Mouse (Mus musculus) erythroid progenitor cell, adult 5-6 weeks (primary cell): ENCODE data around the gene Wfdc5. TPM values are rescaled to one million over a fixed set of nuclear protein-coding genes. Genes with fewer than 3 reads are reported as not detected.

ENCODE experiments used
- ATAC-seq: replicated peaks from 2 replicates; pipeline ENCODE4 v1.8.0; 2016; ENCODE audit warnings: moderate number of reproducible peaks, mild to moderate bottlenecking, moderate TSS enrichment, inconsistent platforms; ENCODE audit not compliant: poor library complexity, low FRiP score, severe bottlenecking
- total RNA-seq, 2 experiments: library from RNA; stranded (forward) in 1 of 2; stranded (reverse) in 1 of 2; fragments of 150-400 nt in 1 of 2; fragments of 186-747, 209-891 nt in 1 of 2; gene quantifications; 2 replicates each; pipeline versions ENCODE4 v1.2.3 to v1.2.4; 2015 to 2017; ENCODE audit warnings: low replicate concordance in 2 of 2

Wfdc5 gene
- total RNA-seq, 2 experiments from 2014 or later, result not detected

DNA sequence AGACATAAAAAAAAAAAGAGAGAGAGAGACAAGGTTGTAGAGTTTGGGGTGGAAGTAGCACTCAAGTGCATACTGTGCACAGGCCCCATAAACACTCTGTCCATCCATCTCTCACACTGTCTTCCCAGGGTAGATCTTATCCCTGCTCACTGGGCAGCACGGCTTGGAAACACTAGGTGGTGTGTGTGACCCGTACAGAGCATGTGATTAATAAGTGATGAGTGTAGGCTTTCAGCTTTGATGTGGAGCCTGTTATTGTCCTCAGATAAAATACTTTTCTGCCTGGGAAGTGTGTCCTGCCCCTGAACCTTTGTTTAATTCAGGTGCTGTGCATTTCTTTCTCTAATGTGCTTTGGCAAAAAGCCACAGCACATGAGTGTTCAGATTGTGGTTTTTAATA lies 46.1 kb downstream of the Wfdc5 start:
- no peak for ATAC-seq

DNA sequence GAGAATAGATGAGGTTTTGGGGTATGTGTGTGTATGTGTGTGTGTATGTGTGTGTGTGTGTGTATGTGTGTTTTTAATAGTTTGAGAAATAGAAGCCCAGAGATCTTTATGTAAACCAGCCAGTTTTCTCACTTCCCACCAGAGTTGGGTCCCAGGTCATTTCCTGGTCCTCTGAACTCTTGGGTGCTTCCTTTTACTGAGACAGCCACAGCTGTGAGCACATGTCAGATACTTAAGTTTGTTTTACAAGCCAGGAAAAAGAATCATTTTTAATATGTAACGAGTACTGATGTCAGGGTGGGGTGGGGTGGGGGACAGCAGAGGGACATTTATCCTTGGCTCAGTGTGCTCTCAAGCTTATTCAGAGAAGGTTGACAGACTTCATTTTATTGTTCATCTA lies 47.2 kb downstream of the Wfdc5 start:
- no peak for ATAC-seq

DNA sequence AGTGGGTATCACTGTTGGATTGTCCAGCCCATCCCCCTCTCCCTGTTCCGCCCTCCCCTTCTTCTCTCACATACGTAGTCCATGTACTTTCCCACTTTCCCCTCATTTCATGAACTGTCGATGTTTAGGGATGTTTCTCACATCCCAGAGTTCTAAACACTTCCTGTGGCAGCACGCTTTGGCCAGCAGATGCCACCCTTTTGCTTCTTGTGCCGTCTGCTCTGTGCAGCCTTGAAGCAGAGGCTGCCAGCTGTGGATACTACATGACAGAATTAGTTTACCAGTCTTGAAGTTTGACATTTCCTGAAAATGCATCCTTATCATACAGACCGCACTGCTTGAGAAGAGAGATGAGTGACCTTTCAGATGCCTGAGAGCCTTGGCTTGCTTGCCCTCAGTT lies 48.0 kb downstream of the Wfdc5 start:
- ATAC-seq, result no peak

DNA sequence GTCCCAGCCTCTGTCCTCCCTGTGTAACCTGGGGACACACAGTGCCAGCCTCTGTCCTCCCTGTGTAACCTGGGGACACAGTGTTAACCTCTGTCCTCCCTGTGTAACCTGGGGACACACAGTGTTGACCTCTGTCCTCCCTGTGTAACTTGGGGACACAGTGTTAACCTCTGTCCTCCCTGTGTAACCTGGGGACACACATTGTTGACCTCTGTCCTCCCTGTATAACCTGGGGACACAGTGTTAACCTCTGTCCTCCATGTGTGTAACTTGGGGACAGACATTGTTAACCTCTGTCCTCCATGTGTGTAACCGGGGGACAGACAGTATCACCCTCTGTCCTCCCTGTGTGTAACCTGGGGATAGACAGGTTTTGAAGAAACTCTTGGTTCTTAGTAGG lies 51.0 kb downstream of the Wfdc5 start:
- ATAC-seq, result no peak

DNA sequence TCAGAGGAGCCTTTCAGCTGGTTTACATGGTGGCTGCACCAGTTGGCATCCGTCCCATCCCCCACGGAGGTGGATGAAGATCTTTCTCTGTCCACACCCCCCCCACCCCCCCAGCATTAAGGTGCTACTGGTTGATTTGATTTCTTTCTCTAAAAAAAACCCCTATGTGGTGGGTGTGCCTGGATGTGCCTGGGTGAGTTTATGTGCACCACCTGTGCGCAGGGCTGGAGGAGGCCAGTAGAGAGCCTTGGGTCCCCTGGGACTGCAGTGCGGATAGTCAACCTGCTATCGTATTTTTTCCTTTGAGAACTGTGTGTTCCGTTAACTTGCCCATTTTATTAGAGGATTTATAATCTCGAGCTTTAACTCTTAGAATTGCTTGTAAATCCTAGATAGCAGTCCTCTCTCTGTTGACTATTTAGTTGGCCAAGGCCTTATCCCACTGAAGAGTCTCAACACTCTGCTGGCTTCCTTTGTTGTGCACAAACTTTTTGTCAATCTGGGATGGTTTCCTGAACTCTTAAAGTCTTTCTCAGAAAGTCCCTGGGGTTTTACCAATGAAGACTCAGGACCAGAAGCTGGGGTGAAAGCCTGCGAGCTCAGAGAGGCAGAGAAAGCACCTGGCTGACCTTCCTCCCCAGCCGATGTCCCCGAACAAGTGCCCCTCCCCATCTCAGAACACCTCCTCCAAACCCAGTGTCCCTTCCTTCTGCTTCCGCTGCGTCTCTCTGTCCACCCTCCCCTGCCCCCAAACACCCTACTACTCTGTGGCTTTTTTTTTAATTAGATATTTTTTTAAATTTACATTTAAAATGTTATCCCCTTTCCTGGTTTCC lies 53.7 kb downstream of the Wfdc5 start:
- ATAC-seq, result no peak

DNA sequence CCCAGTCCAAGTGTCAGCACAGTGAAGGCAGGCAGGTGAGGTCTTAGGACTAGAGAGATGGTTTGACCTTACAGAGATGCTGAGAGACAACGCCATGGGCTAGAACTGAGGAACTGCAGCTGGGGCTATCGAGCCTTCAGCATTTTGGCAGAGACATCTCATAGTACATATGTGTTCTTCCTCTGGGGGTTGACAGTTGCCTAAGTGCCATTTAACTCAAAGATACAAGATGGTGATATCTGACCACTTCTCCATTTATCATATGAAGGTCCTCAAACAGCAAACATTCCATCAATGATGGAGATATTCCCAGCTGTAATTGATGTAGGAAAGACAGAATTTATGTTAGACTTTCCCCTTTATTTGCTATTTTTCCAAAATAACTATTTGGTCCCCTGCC lies 55.2 kb downstream of the Wfdc5 start:
- ATAC-seq, result no peak

DNA sequence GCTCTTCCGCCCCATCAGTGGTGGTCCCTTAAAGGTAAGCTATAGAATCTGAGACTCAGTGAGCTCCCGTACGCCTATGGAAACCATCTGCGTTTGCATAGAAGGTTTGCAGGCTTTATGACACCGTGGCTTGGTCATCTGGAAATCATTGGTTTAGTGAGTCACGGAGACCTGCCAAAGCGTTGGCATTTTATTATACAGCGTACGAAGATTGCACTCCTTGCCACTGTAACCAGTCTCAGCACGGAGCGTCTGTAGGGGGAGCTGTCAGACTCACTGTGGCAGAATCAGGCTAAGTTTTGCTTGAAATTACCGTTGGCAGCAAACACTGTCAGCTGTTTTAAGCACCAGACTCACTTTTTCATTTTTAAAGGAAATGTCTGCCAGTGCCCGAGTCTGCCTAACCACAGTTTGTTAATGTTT lies 56.0 kb downstream of the Wfdc5 start:
- no peak for ATAC-seq

Other genes starting within 250 kb of the Wfdc5 start
- 59.1 and 59.9 TPM in 2 replicates for gene Ywhab, start 187.8 kb downstream of the Wfdc5 start, total RNA-seq (2015; ENCODE audit: low replicate concordance)
- gene Ywhab, start 187.8 kb downstream of the Wfdc5 start, total RNA-seq (2017; ENCODE audit: low replicate concordance), result 33.0 and 34.5 TPM in 2 replicates
- gene Pabpc1l, start 157.3 kb downstream of the Wfdc5 start, total RNA-seq (2015; ENCODE audit: low replicate concordance), result 3.6 TPM in 1 of 2 replicates, not detected in the other
- gene Pabpc1l, start 157.3 kb downstream of the Wfdc5 start, total RNA-seq (2017; ENCODE audit: low replicate concordance), result not detected in 2 replicates
- 58.7 and 62.5 TPM in 2 replicates for gene Stk4, start 112.4 kb downstream of the Wfdc5 start, total RNA-seq (2015; ENCODE audit: low replicate concordance)
- gene Stk4, start 112.4 kb downstream of the Wfdc5 start, total RNA-seq (2017; ENCODE audit: low replicate concordance), result 40.8 and 74.2 TPM in 2 replicates
- 17.3 and 21.8 TPM in 2 replicates for gene Tomm34, start 111.6 kb downstream of the Wfdc5 start, total RNA-seq (2015; ENCODE audit: low replicate concordance)
- gene Tomm34, start 111.6 kb downstream of the Wfdc5 start, total RNA-seq (2017; ENCODE audit: low replicate concordance), result 9.9 and 10.2 TPM in 2 replicates
- not detected in 2 replicates for gene Kcns1, start 11.6 kb downstream of the Wfdc5 start, total RNA-seq (2015; ENCODE audit: low replicate concordance)
- gene Kcns1, start 11.6 kb downstream of the Wfdc5 start, total RNA-seq (2017; ENCODE audit: low replicate concordance), result not detected in 2 replicates
- not detected in 2 replicates for gene Wfdc12, start 7.9 kb upstream of the Wfdc5 start, total RNA-seq (2015; ENCODE audit: low replicate concordance)
- not detected in 2 replicates for gene Wfdc12, start 7.9 kb upstream of the Wfdc5 start, total RNA-seq (2017; ENCODE audit: low replicate concordance)
- gene Wfdc15a, start 17.4 kb upstream of the Wfdc5 start, total RNA-seq (2015; ENCODE audit: low replicate concordance), result not detected in 2 replicates
- not detected in 2 replicates for gene Wfdc15a, start 17.4 kb upstream of the Wfdc5 start, total RNA-seq (2017; ENCODE audit: low replicate concordance)
- not detected in 2 replicates for gene Wfdc15b, start 38.9 kb upstream of the Wfdc5 start, total RNA-seq (2015; ENCODE audit: low replicate concordance)
- not detected in 2 replicates for gene Wfdc15b, start 38.9 kb upstream of the Wfdc5 start, total RNA-seq (2017; ENCODE audit: low replicate concordance)
- gene Svs2, start 55.7 kb upstream of the Wfdc5 start, total RNA-seq (2015; ENCODE audit: low replicate concordance), result not detected in 2 replicates
- not detected in 2 replicates for gene Svs2, start 55.7 kb upstream of the Wfdc5 start, total RNA-seq (2017; ENCODE audit: low replicate concordance)
- gene Svs3b, start 73.9 kb upstream of the Wfdc5 start, total RNA-seq (2015; ENCODE audit: low replicate concordance), result not detected in 2 replicates
- not detected in 2 replicates for gene Svs3b, start 73.9 kb upstream of the Wfdc5 start, total RNA-seq (2017; ENCODE audit: low replicate concordance)
- gene Svs4, start 95.7 kb upstream of the Wfdc5 start, total RNA-seq (2015; ENCODE audit: low replicate concordance), result not detected in 2 replicates
- gene Svs4, start 95.7 kb upstream of the Wfdc5 start, total RNA-seq (2017; ENCODE audit: low replicate concordance), result not detected in 2 replicates
- not detected in 2 replicates for gene Svs3a, start 106.5 kb upstream of the Wfdc5 start, total RNA-seq (2015; ENCODE audit: low replicate concordance)
- not detected in 2 replicates for gene Svs3a, start 106.5 kb upstream of the Wfdc5 start, total RNA-seq (2017; ENCODE audit: low replicate concordance)
- gene Svs6, start 134.0 kb upstream of the Wfdc5 start, total RNA-seq (2015; ENCODE audit: low replicate concordance), result not detected in 2 replicates
- not detected in 2 replicates for gene Svs6, start 134.0 kb upstream of the Wfdc5 start, total RNA-seq (2017; ENCODE audit: low replicate concordance)
- not detected in 2 replicates for gene Svs5, start 150.0 kb upstream of the Wfdc5 start, total RNA-seq (2015; ENCODE audit: low replicate concordance)
- not detected in 2 replicates for gene Svs5, start 150.0 kb upstream of the Wfdc5 start, total RNA-seq (2017; ENCODE audit: low replicate concordance)
- gene Slpi, start 206.4 kb upstream of the Wfdc5 start, total RNA-seq (2015; ENCODE audit: low replicate concordance), result 36.9 and 68.8 TPM in 2 replicates
- gene Slpi, start 206.4 kb upstream of the Wfdc5 start, total RNA-seq (2017; ENCODE audit: low replicate concordance), result 6.3 and 11.0 TPM in 2 replicates
- not detected in 2 replicates for gene Rbpjl, start 220.4 kb upstream of the Wfdc5 start, total RNA-seq (2015; ENCODE audit: low replicate concordance)
- not detected in 2 replicates for gene Rbpjl, start 220.4 kb upstream of the Wfdc5 start, total RNA-seq (2017; ENCODE audit: low replicate concordance)
- not detected in 2 replicates for gene Matn4, start 222.4 kb upstream of the Wfdc5 start, total RNA-seq (2015; ENCODE audit: low replicate concordance)
- gene Matn4, start 222.4 kb upstream of the Wfdc5 start, total RNA-seq (2017; ENCODE audit: low replicate concordance), result not detected in 2 replicates